Mouse (Mus musculus) embryonic fibroblast, embryonic 13.5 days (primary cell): ENCODE measurements at regions not wholly inside any gene's neighbourhood (a gene's known extent, or its start where the extent isn't known, plus 50 kb on each side); places are given as distances from the start of the nearest gene placed in this dataset.

ENCODE experiments used
- CTCF ChIP-seq: IDR thresholded peaks from 2 replicates; pipeline ENCODE4 v1.5.1; 2011; ENCODE audit warnings: mild to moderate bottlenecking, control low read depth, low read length, moderate library complexity, borderline replicate concordance; ENCODE audit not compliant: insufficient read depth
- POLR2A ChIP-seq: IDR thresholded peaks from 2 replicates; pipeline ENCODE4 v1.6.1; 2011; ENCODE audit warnings: low read depth, mild to moderate bottlenecking, control low read depth, low read length, moderate library complexity

DNA sequence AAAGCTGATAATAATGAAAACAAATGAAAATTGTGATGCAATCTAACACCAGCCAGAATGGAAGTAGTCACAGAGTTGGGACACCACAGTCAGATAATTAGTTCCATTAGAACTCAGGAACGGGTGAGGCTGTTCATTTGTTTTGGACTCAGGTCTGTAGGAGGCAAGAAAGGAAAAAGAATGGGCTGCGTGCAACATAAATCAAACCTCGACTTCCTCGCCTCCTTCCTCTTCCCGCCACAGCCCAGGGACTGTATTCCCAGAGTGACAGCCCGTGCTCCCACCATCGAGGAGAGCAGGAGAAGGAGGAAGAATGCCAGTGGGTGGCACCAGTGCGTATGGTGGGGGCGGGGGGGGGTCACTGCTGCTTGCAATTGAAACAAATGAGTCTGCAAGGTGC lies 339.2 kb upstream of the 4930535I16Rik start:
- no peak for TF ChIP-seq CTCF
- no peak for TF ChIP-seq POLR2A
